Mouse (Mus musculus) cerebellum, postnatal 10 days (tissue): ENCODE data around the gene Mrap2.
"Not testable (repeated sequence)": the region's sequence is repeated elsewhere in the genome, so short reads cannot be mapped to it uniquely, and the experiment has no call there.

Source experiments
- DNase-seq, 2 experiments: peaks; one replicate each; pipeline ENCODE4 v3.0.0; 2021; ENCODE audit warnings: mixed read lengths in 2 of 2

Gene Mrap2

GRCm38 (mm10) chr9:87144106-87144505 lies at the start of gene Mrap2:
TSS of gene Mrap2 (plus strand) at chr9:87144306.
- peak; percentile 83 to 86 for DNase-seq

- DNase-seq, result peak; percentile 49 to 53
Observed at GRCm38 (mm10) chr9:87097989-87098388, 46.1 kb upstream of the Mrap2 start.

GRCm38 (mm10) chr9:87115019-87115418 lies 29.1 kb upstream of the Mrap2 start:
- no peak for DNase-seq

GRCm38 (mm10) chr9:87115456-87115931 lies 28.6 kb upstream of the Mrap2 start:
- peak in 1 of 2 experiments; percentile 14 for DNase-seq

- DNase-seq, result no peak
Observed at GRCm38 (mm10) chr9:87115978-87116377, 28.1 kb upstream of the Mrap2 start.

- no peak for DNase-seq
Observed at GRCm38 (mm10) chr9:87118996-87119395, 25.1 kb upstream of the Mrap2 start.

- DNase-seq, result no peak
Observed at GRCm38 (mm10) chr9:87121956-87122493, 22.1 kb upstream of the Mrap2 start.

GRCm38 (mm10) chr9:87127046-87127445 lies 17.1 kb upstream of the Mrap2 start:
- DNase-seq, result not testable (repeated sequence)

GRCm38 (mm10) chr9:87135765-87136558 lies 8.1 kb upstream of the Mrap2 start:
- DNase-seq, result peak; percentile 82 to 89

- DNase-seq, result no peak
Observed at GRCm38 (mm10) chr9:87143076-87143475, 1.0 kb upstream of the Mrap2 start.

- peak; percentile 41 to 48 for DNase-seq
Observed at GRCm38 (mm10) chr9:87144532-87144931, 426 bp downstream of the Mrap2 start.

GRCm38 (mm10) chr9:87145180-87145579 lies 1.1 kb downstream of the Mrap2 start:
- peak; percentile 20 to 23 for DNase-seq

- DNase-seq, result no peak
Observed at GRCm38 (mm10) chr9:87145671-87146070, 1.6 kb downstream of the Mrap2 start.

- DNase-seq, result no peak
Observed at GRCm38 (mm10) chr9:87146400-87146799, 2.3 kb downstream of the Mrap2 start.

GRCm38 (mm10) chr9:87147927-87148326 lies 3.8 kb downstream of the Mrap2 start:
- DNase-seq, result no peak

- DNase-seq, result no peak
Observed at GRCm38 (mm10) chr9:87152641-87153325, 8.7 kb downstream of the Mrap2 start.

- DNase-seq, result no peak
Observed at GRCm38 (mm10) chr9:87162559-87162958, 18.5 kb downstream of the Mrap2 start.

- DNase-seq, result no peak
Observed at GRCm38 (mm10) chr9:87167001-87167830, 23.1 kb downstream of the Mrap2 start.

- no peak for DNase-seq
Observed at GRCm38 (mm10) chr9:87168051-87168450, 23.9 kb downstream of the Mrap2 start.

- no peak for DNase-seq
Observed at GRCm38 (mm10) chr9:87169144-87169543, 25.0 kb downstream of the Mrap2 start.

GRCm38 (mm10) chr9:87170891-87171290 lies 26.8 kb downstream of the Mrap2 start:
- DNase-seq, result peak; percentile 52 to 60

GRCm38 (mm10) chr9:87171517-87171916 lies 27.4 kb downstream of the Mrap2 start:
- no peak for DNase-seq

GRCm38 (mm10) chr9:87178534-87178933 lies 34.4 kb downstream of the Mrap2 start:
- DNase-seq, result no peak
